ENCODE assay signal across 20 mouse cellular contexts in genomic region chrX:10251852-10252504, GRCm38 (mm10). TPM values are rescaled to one million over a fixed set of nuclear protein-coding genes. Genes with fewer than 3 reads are reported as not detected.
A peak's percentile ranks its signal among the peaks of the same experiment; 100 is the strongest.
DNase-seq lines count a peak whose midpoint lies in the region; ATAC-seq and TF ChIP-seq lines count a peak whose summit lies in the region.
"Had no signal": no experiment of that assay in that cellular context is flagged by ENCODE, and none has a peak within 500 bp of the region (broad histone marks: within the 10 kb centered on the region; RNA-seq: fewer than 3 reads in every experiment).

TSS of gene Otc (plus strand) at chrX:10252305.

- H3K4me2 ChIP-seq in forebrain, embryonic 13.5 days = no peak within 1 kb of the TSS
- no peak within 1 kb of the TSS for H3K4me2 ChIP-seq in midbrain, postnatal 0 days (ENCODE audit: low read depth, low read length, poor library complexity, severe bottlenecking)
- H3K4me2 ChIP-seq in liver, embryonic 12.5 days = peak within 1 kb of the TSS; percentile 10; the same call in 1 of the 2 replicates
- H3K4me2 ChIP-seq: limb, embryonic 15.5 days had no signal

- 39% methylated on average over 2 of the region's 2 CpGs for WGBS in forebrain, embryonic 13.5 days
- 61% methylated on average over 2 of the region's 2 CpGs for WGBS in forebrain, embryonic 10.5 days
- 37% methylated on average over 2 of the region's 2 CpGs for WGBS in midbrain, postnatal 0 days
- WGBS in midbrain, embryonic 10.5 days = 46% methylated on average over 2 of the region's 2 CpGs
- 32% methylated on average over 2 of the region's 2 CpGs for WGBS in liver, embryonic 12.5 days (ENCODE audit: insufficient replicate concordance)

- no peak within 1 kb of the TSS for H3K27ac ChIP-seq in forebrain, embryonic 13.5 days
- H3K27ac ChIP-seq in forebrain, embryonic 10.5 days = no peak within 1 kb of the TSS
- no peak within 1 kb of the TSS for H3K27ac ChIP-seq in midbrain, postnatal 0 days (ENCODE audit: low read depth, low read length)
- H3K27ac ChIP-seq in midbrain, embryonic 10.5 days (replicated peaks) = no peak within 1 kb of the TSS
- H3K27ac ChIP-seq in liver, embryonic 12.5 days = no peak within 1 kb of the TSS
- H3K27ac ChIP-seq: left cerebral cortex, adult 2 months; limb, embryonic 15.5 days had no signal

- H3K9me3 ChIP-seq in forebrain, embryonic 13.5 days (replicated peaks) = no peaks in the 10 kb centered on the region
- no peaks in the 10 kb centered on the region for H3K9me3 ChIP-seq in forebrain, embryonic 10.5 days
- no peaks in the 10 kb centered on the region for H3K9me3 ChIP-seq in midbrain, postnatal 0 days (ENCODE audit: low read length)
- no peaks in the 10 kb centered on the region for H3K9me3 ChIP-seq in midbrain, embryonic 10.5 days (replicated peaks)
- no peaks in the 10 kb centered on the region for H3K9me3 ChIP-seq in liver, embryonic 12.5 days (replicated peaks)
- H3K9me3 ChIP-seq: G1E; limb, embryonic 15.5 days had no signal

- ATAC-seq in forebrain, embryonic 13.5 days = peak; percentile 53
- 0 out of 2 replicates have a peak, but pooled peaks have one; percentile 44 for ATAC-seq in midbrain, postnatal 0 days (ENCODE audit: low FRiP score)
- peak; percentile 42; the same call in 1 of the 2 replicates for ATAC-seq in liver, embryonic 12.5 days

- H3K4me1 ChIP-seq in forebrain, embryonic 13.5 days = no peaks in the 10 kb centered on the region
- no peaks in the 10 kb centered on the region for H3K4me1 ChIP-seq in forebrain, embryonic 10.5 days
- H3K4me1 ChIP-seq in midbrain, postnatal 0 days (ENCODE audit: insufficient read depth, low read length) = no peaks in the 10 kb centered on the region
- no peaks in the 10 kb centered on the region for H3K4me1 ChIP-seq in midbrain, embryonic 10.5 days
- no peaks in the 10 kb centered on the region for H3K4me1 ChIP-seq in liver, embryonic 12.5 days
- H3K4me1 ChIP-seq: limb, embryonic 15.5 days had no signal

- no peak for DNase-seq in forebrain, embryonic 10.5 days (ENCODE audit: extremely low spot score, low spot score)
- peak; percentile 14 for DNase-seq in midbrain, postnatal 0 days (ENCODE audit: low spot score)
- DNase-seq in midbrain, embryonic 10.5 days (ENCODE audit: low spot score) = no peak
- no peak for DNase-seq in layer of hippocampus, postnatal 36 days
- DNase-seq in right cerebral cortex, postnatal 36 days (ENCODE audit: low spot score in 2 of 2) = no peak
- no peak for DNase-seq in urinary bladder, adult 18-20 months (ENCODE audit: low spot score in 2 of 2)
- DNase-seq: B cell, adult 2 months; cerebellum, postnatal 14 days; kidney, postnatal 14 days had no signal

- no peaks in the 10 kb centered on the region for H3K36me3 ChIP-seq in forebrain, embryonic 13.5 days (ENCODE audit: poor library complexity, severe bottlenecking)
- H3K36me3 ChIP-seq in forebrain, embryonic 10.5 days (replicated peaks) = no peaks in the 10 kb centered on the region
- H3K36me3 ChIP-seq in midbrain, postnatal 0 days (ENCODE audit: insufficient read depth, low read length) = no peaks in the 10 kb centered on the region
- H3K36me3 ChIP-seq in midbrain, embryonic 10.5 days = no peaks in the 10 kb centered on the region
- no peaks in the 10 kb centered on the region for H3K36me3 ChIP-seq in liver, embryonic 12.5 days
- H3K36me3 ChIP-seq: G1E; limb, embryonic 15.5 days had no signal

- no peak within 1 kb of the TSS for H3K9ac ChIP-seq in forebrain, embryonic 13.5 days
- H3K9ac ChIP-seq in midbrain, postnatal 0 days (replicated peaks; ENCODE audit: low read length, poor library complexity, severe bottlenecking) = no peak within 1 kb of the TSS
- no peak within 1 kb of the TSS for H3K9ac ChIP-seq in liver, embryonic 12.5 days
- H3K9ac ChIP-seq: limb, embryonic 15.5 days had no signal

- no peak for TF ChIP-seq CTCF in midbrain, postnatal 0 days (IDR thresholded peaks at IDR 0.05)

- no peak within 1 kb of the TSS for H3K4me3 ChIP-seq in forebrain, embryonic 13.5 days
- no peak within 1 kb of the TSS for H3K4me3 ChIP-seq in forebrain, embryonic 10.5 days
- H3K4me3 ChIP-seq in midbrain, postnatal 0 days (ENCODE audit: low read depth, low read length) = no peak within 1 kb of the TSS
- H3K4me3 ChIP-seq in midbrain, embryonic 10.5 days = no peak within 1 kb of the TSS
- no peak within 1 kb of the TSS for H3K4me3 ChIP-seq in liver, embryonic 12.5 days
- H3K4me3 ChIP-seq: left cerebral cortex, adult 2 months; limb, embryonic 15.5 days had no signal

- no peaks in the 10 kb centered on the region for H3K27me3 ChIP-seq in forebrain, embryonic 13.5 days
- no peaks in the 10 kb centered on the region for H3K27me3 ChIP-seq in forebrain, embryonic 10.5 days (ENCODE audit: poor library complexity, severe bottlenecking)
- H3K27me3 ChIP-seq in midbrain, postnatal 0 days (ENCODE audit: insufficient read depth, low read length) = no peaks in the 10 kb centered on the region
- H3K27me3 ChIP-seq in midbrain, embryonic 10.5 days (ENCODE audit: low read depth, poor library complexity, severe bottlenecking) = no peaks in the 10 kb centered on the region
- H3K27me3 ChIP-seq in liver, embryonic 12.5 days (replicated peaks) = no peaks in the 10 kb centered on the region
- H3K27me3 ChIP-seq: limb, embryonic 15.5 days had no signal

RNA-seq across cellular contexts. Expression of gene Otc, which starts in this region (rescaled TPM):
- 0.10 TPM in 1 of 2 replicates, not detected in the other for polyA plus RNA-seq in forebrain, embryonic 13.5 days (2015; fragmentation: Nextera tagmentation; extraction: Ambion mirVana)
- not detected in 2 replicates for polyA plus RNA-seq in forebrain, embryonic 10.5 days (2016; fragmentation: Nextera tagmentation; extraction: Ambion mirVana)
- not detected in 2 replicates for total RNA-seq in midbrain, postnatal 0 days (2014; rRNA removed)
- not detected in 2 replicates for polyA plus RNA-seq in midbrain, postnatal 0 days (2015; fragmentation: Nextera tagmentation; extraction: Ambion mirVana)
- not detected in 2 replicates for polyA plus RNA-seq in midbrain, embryonic 10.5 days (2016; fragmentation: Nextera tagmentation; extraction: Ambion mirVana)
- polyA plus RNA-seq in liver, embryonic 12.5 days (2016; fragmentation: Nextera tagmentation; extraction: Ambion mirVana) = 16.8 and 18.2 TPM in 2 replicates
- total RNA-seq in layer of hippocampus, postnatal 36 days (2021) = not detected
- total RNA-seq: granulocyte monocyte progenitor cell, adult 5-6 weeks; left cerebral cortex, adult 2 months had no signal
- polyA plus RNA-seq: embryonic facial prominence, embryonic 11.5 days; frontal cortex, adult 2 months; G1E; heart, postnatal 0 days; limb, embryonic 15.5 days; neural tube, embryonic 11.5 days; spleen, adult 2 months had no signal

Comparison
In these comparisons a context has a peak if more than half of its experiments do, and no peak if none do; other contexts are left out.
1. RNA of gene Otc (polyA plus RNA-seq): 16.8 to 18.2 TPM in liver, embryonic 12.5 days; not detected in midbrain, postnatal 0 days, 0.10 TPM in forebrain, embryonic 13.5 days, not detected in forebrain, embryonic 10.5 days and not detected in midbrain, embryonic 10.5 days; every median in the first group is over 10 times any median in the second.
2. Peak in ATAC-seq in forebrain, embryonic 13.5 days; RNA of the gene not detected or under 1 TPM.
3. Peak in DNase-seq and ATAC-seq in midbrain, postnatal 0 days; RNA of the gene not detected or under 1 TPM.
4. Peak in every context shown above with its lines, with median percentiles within 50 percentile points of each other: ATAC-seq.